Mouse (Mus musculus) Patski (cell line): ENCODE measurements at regions not wholly inside any gene's neighbourhood (a gene's known extent, or its start where the extent isn't known, plus 50 kb on each side); places are given as distances from the start of the nearest gene placed in this dataset.
A peak's percentile ranks its signal among the peaks of the same experiment; 100 is the strongest.

Source experiments
- ATAC-seq: fragments of 100-300 bp; one replicate; pipeline ENCODE4 v1.8.0; 2021
- CTCF ChIA-PET: fragments of 350-600 bp; sonication (Branson Sonifier 250); formaldehyde crosslinking; loops from one replicate; lab custom pipeline; 2022; ENCODE audit warnings: inconsistent platforms; lab: Charles Lee
- POLR2A ChIA-PET: fragments of 350-600 bp; sonication (Branson Sonifier 250); formaldehyde crosslinking; loops from one replicate; lab custom pipeline; 2022; ENCODE audit warnings: antibody characterized with exemption, inconsistent platforms; lab: Charles Lee
- DNase-seq: peaks from one replicate; pipeline ENCODE4 v3.0.0-alpha.2; 2011; ENCODE audit warnings: low read depth, low spot score
- H3K27me3 ChIP-seq: fragments of 371-371 bp; one replicate; pipeline ENCODE4 v1.5.1; 2021
- CTCF ChIP-seq: fragments of 100-300 bp; IDR thresholded peaks from one replicate; pipeline ENCODE4 v1.5.1; 2021
- in situ Hi-C: fragments of 300-500 bp; cut with MboI; formaldehyde crosslinking; loops from 3 replicates; pipeline ENCODE4 v1.11.1; 2018; ENCODE audit warnings: low pct_unique_long_range_greater_than_20kb, mixed read lengths

DNA sequence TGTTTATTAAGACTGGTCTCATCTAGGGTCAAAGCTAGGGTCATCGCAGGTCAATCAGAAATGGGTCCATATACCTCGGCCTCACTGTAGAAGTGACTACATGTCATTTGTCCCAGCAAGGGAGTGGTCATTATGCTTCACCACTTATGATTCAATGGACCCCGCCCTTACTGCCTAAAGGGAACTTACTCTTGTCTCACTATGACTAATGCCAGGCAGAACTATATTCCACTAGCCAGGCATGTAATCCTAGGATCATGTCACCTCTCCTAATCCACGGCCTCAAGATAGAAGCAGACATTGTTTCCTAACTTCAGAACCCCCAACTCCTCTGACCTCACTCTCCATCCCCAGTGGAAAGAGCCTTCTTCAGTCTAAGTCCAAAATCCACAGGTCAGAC, 108.3 kb downstream of the Atp6ap1l start:
- POLR2A ChIA-PET, result interaction anchor here (0.6 to 1.1 kb wide), 2 partner anchors 21 to 1019 kb away, joined by 3 to 4 read pairs; no protein-coding TSS in a partner anchor
- in situ Hi-C loops, result loop anchor here (10.0 kb wide), 1 partner anchor 252 kb away; no protein-coding TSS in a partner anchor
- TF ChIP-seq CTCF, result no peak
- DNase-seq (no peak), ATAC-seq (peak; percentile 74)
- CTCF ChIA-PET, result interaction anchor here (0.6 to 1.5 kb wide), 2 partner anchors 19 to 1018 kb away, joined by 3 read pairs; no protein-coding TSS in a partner anchor
- H3K27me3 ChIP-seq, result no peaks in the 10 kb centered on the region

DNA sequence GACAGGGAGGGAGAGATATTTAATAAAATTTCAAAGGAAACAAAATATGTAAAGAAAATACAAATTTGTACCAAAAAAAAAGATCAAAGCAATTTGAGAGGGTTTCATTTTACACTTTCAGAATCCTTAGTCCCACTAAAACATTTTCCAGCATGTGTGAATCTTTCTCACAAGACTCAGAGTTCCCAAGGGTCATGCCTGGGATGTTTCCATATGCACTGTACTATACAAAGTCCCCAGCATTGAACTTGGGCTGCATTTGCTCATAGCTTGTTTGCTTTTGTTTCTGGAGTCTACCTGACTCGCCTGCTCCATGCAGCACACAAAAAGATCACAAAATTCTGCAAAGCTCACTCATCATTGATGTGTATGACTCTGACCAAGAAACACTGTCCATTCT, 122.7 kb downstream of the Atp6ap1l start:
- in situ Hi-C loops, result no loop called here
- H3K27me3 ChIP-seq, result no peaks in the 10 kb centered on the region
- ATAC-seq (no peak), DNase-seq (no peak)
- TF ChIP-seq CTCF, result no peak
- POLR2A ChIA-PET, result no interaction called here
- CTCF ChIA-PET, result no interaction called here

GRCm38 (mm10) chr13:90781974-90782373, 123.2 kb downstream of the Atp6ap1l start:
- DNase-seq, result peak; percentile 77
- no peaks in the 10 kb centered on the region for H3K27me3 ChIP-seq
- in situ Hi-C loops, result no loop called here
- ATAC-seq, result peak; percentile 89
- no peak for TF ChIP-seq CTCF
- POLR2A ChIA-PET, result no interaction called here
- CTCF ChIA-PET, result no interaction called here

DNA sequence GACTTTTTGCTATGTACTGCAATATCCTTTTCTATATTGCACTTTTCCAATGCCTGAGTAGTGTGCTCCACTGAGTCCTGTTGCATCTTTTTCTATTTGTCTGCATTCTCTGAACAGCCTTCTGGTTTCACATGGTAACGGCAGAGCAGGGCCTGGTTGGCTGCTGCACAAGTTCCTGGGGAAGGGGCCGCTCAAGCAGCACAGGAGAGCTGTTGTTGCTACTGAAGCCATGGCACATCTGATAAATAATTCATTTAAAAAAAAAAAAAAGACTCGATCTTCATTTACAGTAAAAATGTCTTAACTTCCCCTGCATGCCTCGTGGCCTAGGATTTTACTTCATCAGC, 127.2 kb downstream of the Atp6ap1l start:
- in situ Hi-C loops, result no loop called here
- POLR2A ChIA-PET, result no interaction called here
- TF ChIP-seq CTCF, result no peak
- H3K27me3 ChIP-seq, result no peaks in the 10 kb centered on the region
- ATAC-seq (no peak), DNase-seq (no peak)
- CTCF ChIA-PET, result interaction anchor here (1.3 kb wide), 1 partner anchor 32 kb away, joined by 3 read pairs; no protein-coding TSS in a partner anchor

- ChIA-PET POLR2A (no interaction called here), CTCF (interaction anchor here (1.3 kb wide), 1 partner anchor 32 kb away, joined by 3 read pairs; no protein-coding TSS in a partner anchor)
- DNase-seq (no peak), ATAC-seq (no peak)
- no peak for TF ChIP-seq CTCF
- in situ Hi-C loops, result no loop called here
- H3K27me3 ChIP-seq, result no peaks in the 10 kb centered on the region
Measured at GRCm38 (mm10) chr13:90777123-90777951, 127.8 kb downstream of the Atp6ap1l start.

DNA sequence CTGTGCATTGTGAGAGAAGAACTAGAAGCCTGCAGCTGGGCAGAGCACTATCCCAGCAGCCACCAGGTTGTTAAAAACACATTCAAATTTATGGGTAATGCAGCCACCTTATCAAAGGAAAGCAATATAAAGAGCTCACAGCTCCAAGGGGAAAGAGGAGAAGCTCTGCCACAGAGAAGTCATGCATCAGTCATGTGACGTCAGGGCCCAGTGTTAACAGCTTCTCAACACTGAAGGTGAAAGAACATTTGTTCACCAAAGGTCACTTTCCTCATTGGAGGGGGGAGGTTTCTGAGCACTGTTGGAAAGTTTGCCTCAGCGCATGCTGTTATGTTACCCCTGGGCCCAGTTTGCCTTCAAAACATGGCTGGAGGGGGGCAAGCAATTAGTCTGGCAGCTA, 143.0 kb downstream of the Atp6ap1l start:
- DNase-seq (no peak), ATAC-seq (no peak)
- H3K27me3 ChIP-seq, result no peaks in the 10 kb centered on the region
- ChIA-PET CTCF (interaction anchor here (1.2 to 1.4 kb wide), 2 partner anchors 9 to 33 kb away, joined by 3 read pairs; no protein-coding TSS in a partner anchor), POLR2A (no interaction called here)
- TF ChIP-seq CTCF, result no peak
- in situ Hi-C loops, result no loop called here

- ATAC-seq (no peak), DNase-seq (no peak)
- ChIA-PET POLR2A (no interaction called here), CTCF (no interaction called here)
- TF ChIP-seq CTCF, result no peak
- in situ Hi-C loops, result no loop called here
- no peaks in the 10 kb centered on the region for H3K27me3 ChIP-seq
Measured at GRCm38 (mm10) chr13:90760516-90761050, 144.6 kb downstream of the Atp6ap1l start.

GRCm38 (mm10) chr13:90754451-90754850, 150.7 kb downstream of the Atp6ap1l start:
- DNase-seq (no peak), ATAC-seq (no peak)
- ChIA-PET POLR2A (no interaction called here), CTCF (no interaction called here)
- in situ Hi-C loops, result no loop called here
- no peaks in the 10 kb centered on the region for H3K27me3 ChIP-seq
- no peak for TF ChIP-seq CTCF

- POLR2A ChIA-PET, result no interaction called here
- no peaks in the 10 kb centered on the region for H3K27me3 ChIP-seq
- DNase-seq, result no peak
- no peak for ATAC-seq
- CTCF ChIA-PET, result interaction anchor here (1.0 kb wide), 1 partner anchor 26 kb away, joined by 3 read pairs; no protein-coding TSS in a partner anchor
- in situ Hi-C loops, result no loop called here
- TF ChIP-seq CTCF, result no peak
Measured at GRCm38 (mm10) chr13:90749741-90750140, 155.4 kb downstream of the Atp6ap1l start.

DNA sequence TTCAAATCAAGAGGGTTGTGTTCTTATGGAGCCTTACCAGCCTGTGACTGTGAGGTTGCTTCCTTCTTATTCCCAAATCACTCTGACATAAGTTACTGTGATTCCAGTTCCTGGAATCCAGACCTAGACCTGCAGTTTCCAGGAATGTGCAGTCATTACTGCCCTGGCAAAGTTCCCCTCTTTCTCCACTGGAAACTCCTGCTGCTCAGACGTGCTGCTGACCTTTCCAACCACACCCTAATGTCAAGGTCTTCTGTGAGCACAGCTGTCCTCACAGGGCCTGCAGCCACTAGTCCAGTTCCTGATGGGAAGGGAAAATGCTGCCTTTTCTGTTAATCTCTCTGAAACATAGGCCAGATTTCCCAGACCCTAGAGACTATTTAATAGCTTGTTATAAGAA, 160.1 kb downstream of the Atp6ap1l start:
- POLR2A ChIA-PET, result interaction anchor here (0.6 kb wide), 2 partner anchors 11 to 1014 kb away, joined by 3 read pairs; no protein-coding TSS in a partner anchor
- ATAC-seq, result peak; percentile 31

More for the DNA sequence above, 160.1 kb downstream of the Atp6ap1l start:
- no peaks in the 10 kb centered on the region for H3K27me3 ChIP-seq
- CTCF ChIA-PET, result interaction anchor here (0.7 to 1.6 kb wide), 5 partner anchors 10 to 33 kb away, joined by 3 to 5 read pairs (median 3); no protein-coding TSS in a partner anchor
- in situ Hi-C loops, result no loop called here
- no peak for TF ChIP-seq CTCF
- no peak for DNase-seq
